Mouse (Mus musculus) gastrocnemius, postnatal 10 days (tissue): ENCODE measurements around the gene Rhoh. TPM values are rescaled to one million over a fixed set of nuclear protein-coding genes. Genes with fewer than 3 reads are reported as not detected.

ENCODE experiments used
- DNase-seq: peaks from one replicate; pipeline ENCODE4 v3.0.0; 2021; ENCODE audit warnings: mixed read lengths
- total RNA-seq, 2 experiments: library from RNA; stranded (reverse); gene quantifications; 2 replicates each; pipeline ENCODE4 v1.2.3; 2021

Rhoh gene
- total RNA-seq, 2 experiments from 2014 or later: 1.2 to 2.1 TPM

- DNase-seq: no peak
Measured at GRCm38 (mm10) chr5:65895121-65895692, 34.2 kb downstream of the Rhoh start.

- no peak for DNase-seq
Measured at GRCm38 (mm10) chr5:65895764-65896163, 34.8 kb downstream of the Rhoh start.

- no peak for DNase-seq
Measured at GRCm38 (mm10) chr5:65897731-65898130, 36.7 kb downstream of the Rhoh start.

GRCm38 (mm10) chr5:65898683-65899082 is 37.7 kb downstream of the Rhoh start:
- no peak for DNase-seq

- DNase-seq: no peak
Measured at GRCm38 (mm10) chr5:65900113-65900512, 39.1 kb downstream of the Rhoh start.

GRCm38 (mm10) chr5:65900862-65901265 is 39.9 kb downstream of the Rhoh start:
- no peak for DNase-seq

GRCm38 (mm10) chr5:65901868-65902418 is 40.9 kb downstream of the Rhoh start:
- no peak for DNase-seq

GRCm38 (mm10) chr5:65902811-65903210 is 41.8 kb downstream of the Rhoh start:
- DNase-seq: no peak

- DNase-seq: no peak
Measured at GRCm38 (mm10) chr5:65904476-65904875, 43.5 kb downstream of the Rhoh start.

- DNase-seq: no peak
Measured at GRCm38 (mm10) chr5:65908751-65909150, 47.7 kb downstream of the Rhoh start.

- no peak for DNase-seq
Measured at GRCm38 (mm10) chr5:65909321-65909720, 48.3 kb downstream of the Rhoh start.

GRCm38 (mm10) chr5:65910398-65910797 is 49.4 kb downstream of the Rhoh start:
- DNase-seq: no peak

- DNase-seq: no peak
Measured at GRCm38 (mm10) chr5:65911676-65912075, 50.7 kb downstream of the Rhoh start.

- DNase-seq: no peak
Measured at GRCm38 (mm10) chr5:65912201-65912600, 51.2 kb downstream of the Rhoh start.

GRCm38 (mm10) chr5:65913126-65913525 is 52.1 kb downstream of the Rhoh start:
- no peak for DNase-seq

GRCm38 (mm10) chr5:65914342-65914741 is 53.3 kb downstream of the Rhoh start:
- no peak for DNase-seq

GRCm38 (mm10) chr5:65916930-65917329 is 55.9 kb downstream of the Rhoh start:
- no peak for DNase-seq

- no peak for DNase-seq
Measured at GRCm38 (mm10) chr5:65918601-65919000, 57.6 kb downstream of the Rhoh start.

- no peak for DNase-seq
Measured at GRCm38 (mm10) chr5:65919326-65919725, 58.3 kb downstream of the Rhoh start.

GRCm38 (mm10) chr5:65919904-65920303 is 58.9 kb downstream of the Rhoh start:
- no peak for DNase-seq

GRCm38 (mm10) chr5:65920701-65921426 is 59.9 kb downstream of the Rhoh start:
- no peak for DNase-seq

GRCm38 (mm10) chr5:65921477-65922138 is 60.6 kb downstream of the Rhoh start:
- DNase-seq: no peak

- DNase-seq: no peak
Measured at GRCm38 (mm10) chr5:65926666-65927065, 65.7 kb downstream of the Rhoh start.
